Mouse (Mus musculus) brain, embryonic 14.5 days (tissue): Measurements from ENCODE around the gene Fgf11.

Source experiments
- CTCF ChIP-seq: fragments of 200-500 bp; IDR thresholded peaks from 2 replicates; pipeline ENCODE4 v1.5.1; 2012; ENCODE audit warnings: inconsistent platforms, mild to moderate bottlenecking, moderate library complexity, borderline replicate concordance; ENCODE audit not compliant: insufficient read depth, insufficient read length; ENCODE audit errors: extremely low read depth
- POLR2A ChIP-seq: fragments of 200-500 bp; IDR thresholded peaks from 2 replicates; pipeline ENCODE4 v1.6.1; 2012; ENCODE audit warnings: mild to moderate bottlenecking, inconsistent platforms, borderline replicate concordance; ENCODE audit not compliant: poor library complexity, insufficient read depth, insufficient read length, severe bottlenecking; ENCODE audit errors: extremely low read depth

DNA sequence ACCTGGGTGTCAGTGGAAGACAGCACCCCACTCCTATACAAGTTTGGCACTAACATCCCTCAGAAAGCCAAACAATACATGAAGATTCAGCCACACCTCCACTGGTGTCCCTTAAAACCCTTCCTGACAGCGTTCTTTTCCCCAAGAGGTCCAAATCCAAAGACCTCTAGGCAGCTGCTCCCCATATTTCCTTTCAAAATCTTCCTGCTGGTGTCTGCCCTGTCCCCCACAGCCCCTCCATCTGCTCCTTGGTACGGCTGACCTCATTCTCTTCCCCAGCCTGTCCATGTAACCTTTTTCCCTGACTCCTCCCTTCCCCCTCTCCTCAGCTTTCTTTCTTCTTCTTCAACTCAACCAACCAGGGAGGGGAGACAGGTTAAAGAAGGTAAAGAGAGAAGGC lies 21.8 kb upstream of the Fgf11 start:
- TF ChIP-seq POLR2A (no peak), CTCF (no peak)
